Mouse (Mus musculus) CH12.LX (cell line): ENCODE data around the gene Zmynd8. TPM values are rescaled to one million over a fixed set of nuclear protein-coding genes. Genes with fewer than 3 reads are reported as not detected.

Experiments used
- DNase-seq: peaks from one replicate; pipeline ENCODE4 v3.0.0-alpha.2; 2013; ENCODE audit errors: extremely low read depth
- H3K27ac ChIP-seq: 2 replicates; pipeline ENCODE4 v1.5.1; 2012; ENCODE audit warnings: low read depth, mild to moderate bottlenecking, control low read depth, moderate library complexity; ENCODE audit not compliant: insufficient read depth
- H3K27me3 ChIP-seq: replicated peaks from 2 replicates; pipeline ENCODE3; 2012; ENCODE audit warnings: inconsistent platforms
- H3K36me3 ChIP-seq, 2 experiments: replicated peaks in 1 of 2; 2 replicates each; pipeline versions ENCODE3 to v1.6.1; 2012; ENCODE audit warnings: inconsistent platforms in 1 of 2, low read length in 1 of 2, mild to moderate bottlenecking in 1 of 2, mixed read lengths in 1 of 2, moderate library complexity in 1 of 2; ENCODE audit not compliant: control insufficient read depth in 1 of 2, insufficient read depth in 1 of 2
- H3K4me1 ChIP-seq, 2 experiments: 2 replicates each; pipeline ENCODE4 v1.6.1; 2012; ENCODE audit warnings: inconsistent platforms in 1 of 2, moderate library complexity in 1 of 2; ENCODE audit not compliant: insufficient read depth in 2 of 2, control insufficient read depth in 1 of 2
- H3K4me2 ChIP-seq: 2 replicates; pipeline ENCODE4 v1.6.1; 2012; ENCODE audit warnings: low read depth, mild to moderate bottlenecking, control low read depth; ENCODE audit not compliant: poor library complexity, insufficient read depth, severe bottlenecking
- H3K4me3 ChIP-seq, 3 experiments: fragments of 150-350 bp in 1 of 3; sonication (generic) in 1 of 3; replicated peaks in 1 of 3; 2 replicates each; pipeline versions ENCODE3 to v1.5.1; 2011 to 2012; ENCODE audit warnings: low read depth in 2 of 3, low read length in 2 of 3, mild to moderate bottlenecking in 2 of 3, moderate library complexity in 2 of 3, control low read depth in 1 of 3, improper control_type of control experiment in 1 of 3, inconsistent platforms in 1 of 3, mixed read lengths in 1 of 3; ENCODE audit not compliant: poor library complexity in 1 of 3
- H3K79me2 ChIP-seq: replicated peaks from 2 replicates; pipeline ENCODE4 v1.6.1; 2012; ENCODE audit warnings: mild to moderate bottlenecking, moderate library complexity; ENCODE audit not compliant: control insufficient read depth, poor library complexity, insufficient read depth, severe bottlenecking; ENCODE audit errors: extremely low read depth
- H3K9ac ChIP-seq: 2 replicates; pipeline ENCODE4 v1.6.1; 2012; ENCODE audit warnings: low read depth, mild to moderate bottlenecking, control low read depth, moderate library complexity; ENCODE audit not compliant: insufficient read depth
- H3K9me3 ChIP-seq: replicated peaks from 2 replicates; pipeline ENCODE3; 2012; ENCODE audit warnings: low read length, inconsistent platforms, mixed read lengths
- BHLHE40 ChIP-seq: IDR thresholded peaks from 2 replicates; pipeline ENCODE4 v1.6.1; 2011; ENCODE audit warnings: mild to moderate bottlenecking, low read depth, low read length, improper control_type of control experiment
- CHD2 ChIP-seq: IDR thresholded peaks from 2 replicates; pipeline ENCODE4 v1.6.1; 2011; ENCODE audit warnings: low read length, improper control_type of control experiment
- CTCF ChIP-seq, 2 experiments: IDR thresholded peaks in 1 of 2; conservative IDR thresholded peaks in 1 of 2; 2 replicates each; pipeline ENCODE4 v1.5.1; 2011 to 2012; ENCODE audit warnings: low read depth in 2 of 2, low read length in 2 of 2, improper control_type of control experiment in 1 of 2, inconsistent platforms in 1 of 2, mild to moderate bottlenecking in 1 of 2, moderate library complexity in 1 of 2
- EP300 ChIP-seq: IDR thresholded peaks from 2 replicates; pipeline ENCODE4 v1.6.1; 2011; ENCODE audit warnings: low read length, improper control_type of control experiment
- ETS1 ChIP-seq: conservative IDR thresholded peaks from 2 replicates; pipeline ENCODE4 v1.6.1; 2012; ENCODE audit warnings: low read depth, mild to moderate bottlenecking, inconsistent platforms, low read length, improper control_type of control experiment, moderate library complexity
- JUN ChIP-seq: IDR thresholded peaks from 2 replicates; pipeline ENCODE4 v1.6.1; 2011; ENCODE audit warnings: low read depth, mild to moderate bottlenecking, low read length, improper control_type of control experiment, moderate library complexity; ENCODE audit not compliant: insufficient read depth
- JUND ChIP-seq: conservative IDR thresholded peaks from 2 replicates; pipeline ENCODE4 v1.6.1; 2011; ENCODE audit warnings: low read depth, low read length, improper control_type of control experiment
- MAFK ChIP-seq: IDR thresholded peaks from 2 replicates; pipeline ENCODE4 v1.6.1; 2011; ENCODE audit warnings: low read length, improper control_type of control experiment; ENCODE audit not compliant: insufficient replicate concordance
- MAZ ChIP-seq: IDR thresholded peaks from 2 replicates; pipeline ENCODE4 v1.6.1; 2012; ENCODE audit warnings: low read depth, mild to moderate bottlenecking, inconsistent platforms, low read length, improper control_type of control experiment, moderate library complexity
- MEF2A ChIP-seq: IDR thresholded peaks from 2 replicates; pipeline ENCODE4 v1.6.1; 2014; ENCODE audit warnings: low read depth, mild to moderate bottlenecking, inconsistent platforms, low read length, improper control_type of control experiment, borderline replicate concordance
- MXI1 ChIP-seq: IDR thresholded peaks from 2 replicates; pipeline ENCODE4 v1.6.1; 2011; ENCODE audit warnings: mild to moderate bottlenecking, low read depth, low read length, improper control_type of control experiment
- MYC ChIP-seq: IDR thresholded peaks from 2 replicates; pipeline ENCODE4 v1.6.1; 2011; ENCODE audit warnings: low read depth, mild to moderate bottlenecking, improper control_type of control experiment, low read length
- NRF1 ChIP-seq: IDR thresholded peaks from 2 replicates; pipeline ENCODE4 v1.6.1; 2014; ENCODE audit warnings: low read depth, mild to moderate bottlenecking, inconsistent platforms, low read length, improper control_type of control experiment, moderate library complexity
- POLR2A ChIP-seq: IDR thresholded peaks from 2 replicates; pipeline ENCODE4 v1.6.1; 2011; ENCODE audit warnings: low read depth, mild to moderate bottlenecking, improper control_type of control experiment, low read length
- RCOR1 ChIP-seq: conservative IDR thresholded peaks from 2 replicates; pipeline ENCODE4 v1.6.1; 2012; ENCODE audit warnings: low read depth, mild to moderate bottlenecking, inconsistent platforms, low read length, improper control_type of control experiment
- SIN3A ChIP-seq: IDR thresholded peaks from 2 replicates; pipeline ENCODE4 v1.6.1; 2012; ENCODE audit warnings: low read length, improper control_type of control experiment, inconsistent platforms
- TCF12 ChIP-seq: IDR thresholded peaks from 2 replicates; pipeline ENCODE4 v1.6.1; 2014; ENCODE audit warnings: low read depth, mild to moderate bottlenecking, inconsistent platforms, low read length, improper control_type of control experiment
- USF2 ChIP-seq: conservative IDR thresholded peaks from 2 replicates; pipeline ENCODE4 v1.6.1; 2011; ENCODE audit warnings: low read depth, low read length, improper control_type of control experiment
- ZC3H11A ChIP-seq: IDR thresholded peaks from 2 replicates; pipeline ENCODE4 v1.6.1; 2012; ENCODE audit warnings: low read depth, mild to moderate bottlenecking, inconsistent platforms, low read length, improper control_type of control experiment
- ZMIZ1 ChIP-seq: IDR thresholded peaks from 2 replicates; pipeline ENCODE4 v1.6.1; 2012; ENCODE audit warnings: low read depth, mild to moderate bottlenecking, inconsistent platforms, low read length, improper control_type of control experiment
- dilution Hi-C: fragments of 300-500 bp; cut with MboI; formaldehyde crosslinking; loops from 2 replicates; pipeline ENCODE4 v1.14.3; 2020; ENCODE audit warnings: low sequenced_read_pairs; ENCODE audit not compliant: extremely low pct_unique_long_range_greater_than_20kb, extremely low pct_ligation_motif_present
- in situ Hi-C: fragments of 300-500 bp; cut with MboI; formaldehyde crosslinking; loops from 3 replicates; pipeline ENCODE4 v1.14.3; 2019; ENCODE audit warnings: low sequenced_read_pairs, low pct_ligation_motif_present, low pct_unique_long_range_greater_than_20kb, mixed read lengths
- polyA plus RNA-seq: library from polyadenylated mRNA; unstranded; fragments of >175 nt; gene quantifications from 2 replicates; pipeline ENCODE4 v1.2.1, GENCODE M21; 2012; ENCODE audit warnings: low read depth; ENCODE audit not compliant: insufficient read length
- total RNA-seq, 2 experiments: library from RNA; depleted of rRNA; stranded (reverse); fragments of 300-350 nt in 1 of 2; fragments of >200 nt in 1 of 2; gene quantifications; 2 replicates each; pipeline ENCODE4 v1.2.3; 2012 to 2014

Gene Zmynd8
- total and polyA plus RNA-seq, 3 experiments = 33.6 to 84.5 (median 35.1) TPM

- no peak for DNase-seq
- Histone ChIP-seq H3K4me3 (peak overlapping the region; percentile 48 to 57 (median 54)), H3K9me3 (no peaks in the 10 kb centered on the region), H3K4me2 (peak overlapping the region; percentile 24), H3K9ac (peak overlapping the region; percentile 52; the same call in 1 of the 2 replicates), H3K27ac (peak overlapping the region; percentile 14; the same call in 1 of the 2 replicates), H3K4me1 (peaks cover 5 to 25% of the 10 kb centered on the region in 2 experiments; a peak in 3 of 4 replicates), H3K36me3 (no peaks in the 10 kb centered on the region), H3K79me2 (no peaks in the 10 kb centered on the region), H3K27me3 (no peaks in the 10 kb centered on the region)
- dilution Hi-C loops (no loop called here), in situ Hi-C loops (no loop called here)
- TF ChIP-seq ZMIZ1 (no peak), SIN3A (peak; percentile 35; the same call in 1 of the 2 replicates), JUN (no peak), CHD2 (no peak)
Measured at GRCm38 (mm10) chr2:165741526-165742050, 157.2 kb downstream of the Zmynd8 start.

GRCm38 (mm10) chr2:165740982-165741381, 157.8 kb downstream of the Zmynd8 start:
- dilution Hi-C loops = no loop called here
- H3K9me3 ChIP-seq = peaks cover 5% of the 10 kb centered on the region
- no peaks in the 10 kb centered on the region for H3K36me3 ChIP-seq
- peak overlapping the region; percentile 52 for H3K9ac ChIP-seq
- peak overlapping the region in 2 of 3 experiments; percentile 45 to 54 for H3K4me3 ChIP-seq
- peak overlapping the region; percentile 30; the same call in 1 of the 2 replicates for H3K4me2 ChIP-seq
- H3K79me2 ChIP-seq = no peaks in the 10 kb centered on the region
- H3K4me1 ChIP-seq = peaks cover 5 to 25% of the 10 kb centered on the region in 2 experiments; a peak in 3 of 4 replicates
- no peak overlapping the region for H3K27ac ChIP-seq
- in situ Hi-C loops = no loop called here
- TF ChIP-seq CTCF (conservative IDR thresholded peaks at IDR 0.05 in 1 of 2, IDR thresholded peaks at IDR 0.05 in 1 of 2; ENCODE audit: low read depth in 2 of 2, low read length in 2 of 2) = no peak
- no peak for TF ChIP-seq MEF2A
- TF ChIP-seq RCOR1 = no peak
- no peak for TF ChIP-seq MYC
- no peak for TF ChIP-seq CHD2
- no peak for TF ChIP-seq NRF1
- no peak for TF ChIP-seq POLR2A
- no peak for TF ChIP-seq MXI1
- peaks cover 3% of the 10 kb centered on the region for H3K27me3 ChIP-seq
- DNase-seq = no peak

- Histone ChIP-seq H3K27ac (no peak overlapping the region), H3K79me2 (no peaks in the 10 kb centered on the region), H3K9ac (no peak overlapping the region), H3K4me1 (peaks cover 5 to 25% of the 10 kb centered on the region in 2 experiments; a peak in 3 of 4 replicates), H3K4me3 (no peak overlapping the region), H3K27me3 (peaks cover 3% of the 10 kb centered on the region), H3K9me3 (peaks cover 11% of the 10 kb centered on the region), H3K4me2 (no peak overlapping the region), H3K36me3 (peaks cover 0 to 2% of the 10 kb centered on the region in 2 experiments)
- peak; percentile 29 for DNase-seq
- dilution Hi-C loops = no loop called here
- TF ChIP-seq USF2 (no peak), JUND (no peak), MXI1 (0 out of 2 replicates have a peak, but pooled peaks have one; percentile 42), CHD2 (no peak), RCOR1 (no peak), SIN3A (peak; percentile 44; the same call in 1 of the 2 replicates), MAZ (0 out of 2 replicates have a peak, but pooled peaks have one; percentile 35), ETS1 (no peak), ZC3H11A (no peak), BHLHE40 (0 out of 2 replicates have a peak, but pooled peaks have one; percentile 13), EP300 (0 out of 2 replicates have a peak, but pooled peaks have one; percentile 11), TCF12 (0 out of 2 replicates have a peak, but pooled peaks have one; percentile 20), MAFK (no peak)
- in situ Hi-C loops = no loop called here
Measured at GRCm38 (mm10) chr2:165740381-165740780, 158.4 kb downstream of the Zmynd8 start.
